Mouse (Mus musculus) liver, embryonic 16.5 days (tissue): Measurements from ENCODE around the gene Calm5. TPM values are rescaled to one million over a fixed set of nuclear protein-coding genes. Genes with fewer than 3 reads are reported as not detected.

Experiments
- ATAC-seq: fragments of 200-750 bp; cut with Nextera tagmentation; 2 replicates; pipeline ENCODE4 v1.8.0; 2017; ENCODE audit warnings: low read depth, mild to moderate bottlenecking, moderate number of reproducible peaks, moderate library complexity
- H3K27ac ChIP-seq: fragments of 300-500 bp; sonication (generic); 2 replicates; pipeline ENCODE4 v1.5.1; 2014; ENCODE audit warnings: mild to moderate bottlenecking, low read length
- H3K27me3 ChIP-seq: fragments of 300-500 bp; sonication (generic); 2 replicates; pipeline ENCODE4 v1.6.1; 2014; ENCODE audit warnings: low read depth, low read length, mixed read lengths; ENCODE audit not compliant: control insufficient read depth, insufficient read depth
- H3K36me3 ChIP-seq: fragments of 300-500 bp; sonication (generic); 2 replicates; pipeline ENCODE4 v1.6.1; 2014; ENCODE audit warnings: mild to moderate bottlenecking; ENCODE audit not compliant: control insufficient read depth, insufficient read depth
- H3K4me1 ChIP-seq: fragments of 300-500 bp; sonication (generic); 2 replicates; pipeline ENCODE4 v1.6.1; 2014; ENCODE audit warnings: low read depth, low read length, mixed read lengths; ENCODE audit not compliant: control insufficient read depth
- H3K4me2 ChIP-seq: fragments of 300-500 bp; sonication (generic); 2 replicates; pipeline ENCODE4 v1.6.1; 2014; ENCODE audit warnings: low read depth, low read length, mixed read lengths
- H3K4me3 ChIP-seq: fragments of 300-500 bp; sonication (generic); 2 replicates; pipeline ENCODE4 v1.5.1; 2014; ENCODE audit warnings: low read depth, mild to moderate bottlenecking, low read length
- H3K9ac ChIP-seq: fragments of 300-500 bp; sonication (generic); 2 replicates; pipeline ENCODE4 v1.6.1; 2014; ENCODE audit warnings: low read depth, low read length
- H3K9me3 ChIP-seq: fragments of 300-500 bp; sonication (generic); replicated peaks from 2 replicates; pipeline ENCODE4 v1.6.1; 2016; ENCODE audit warnings: low read length; ENCODE audit not compliant: control insufficient read depth
- whole genome bisulfite sequencing: fragments of 180-500 bp; shearing (Covaris S2); extraction: QIAGEN DNeasy Blood & Tissue Kit; methylation state at CpG from one replicate; pipeline ENCODE4 v1.1.7; 2014; ENCODE audit not compliant: insufficient replicate concordance; 5-methylcytosine and 5-hydroxymethylcytosine counted together
- polyA plus RNA-seq: library from polyadenylated mRNA; unstranded; fragments of >200 nt; fragmentation: Nextera tagmentation; extraction: Ambion mirVana; gene quantifications from 2 replicates; pipeline ENCODE4 v1.2.1, GENCODE M21; 2015

Gene Calm5
- polyA plus RNA-seq, 1 experiment from 2014 or later, result not detected

GRCm38 (mm10) chr13:3877185-3877584 lies 23.2 kb downstream of the Calm5 start:
- WGBS, result 59% methylated on average over 6 of the region's 6 CpGs
- peaks cover 21% of the 10 kb centered on the region; the same call in 1 of the 2 replicates for H3K36me3 ChIP-seq
- 0 out of 2 replicates have a peak, but pooled peaks have one; percentile 31 for ATAC-seq
- no peaks in the 10 kb centered on the region for H3K9me3 ChIP-seq
- peaks cover 17% of the 10 kb centered on the region for H3K4me1 ChIP-seq
- H3K27me3 ChIP-seq, result no peaks in the 10 kb centered on the region
- no peak overlapping the region for H3K4me2 ChIP-seq
- no peak overlapping the region; the same call in 1 of the 2 replicates for H3K9ac ChIP-seq
- H3K27ac ChIP-seq, result no peak overlapping the region
- no peak overlapping the region for H3K4me3 ChIP-seq

GRCm38 (mm10) chr13:3877679-3878220 lies 23.8 kb downstream of the Calm5 start:
- Histone ChIP-seq H3K9me3 (no peaks in the 10 kb centered on the region), H3K4me1 (peaks cover 11% of the 10 kb centered on the region), H3K27ac (no peak overlapping the region), H3K4me2 (no peak overlapping the region), H3K4me3 (no peak overlapping the region), H3K36me3 (peaks cover 22% of the 10 kb centered on the region; the same call in 1 of the 2 replicates), H3K9ac (no peak overlapping the region), H3K27me3 (no peaks in the 10 kb centered on the region)
- 62% methylated on average over 4 of the region's 4 CpGs for WGBS
- no peak for ATAC-seq

- no peaks in the 10 kb centered on the region for H3K9me3 ChIP-seq
- peaks cover 9% of the 10 kb centered on the region for H3K4me1 ChIP-seq
- H3K27ac ChIP-seq, result no peak overlapping the region
- no peak for ATAC-seq
- no peak overlapping the region for H3K9ac ChIP-seq
- no peaks in the 10 kb centered on the region for H3K27me3 ChIP-seq
- no peak overlapping the region for H3K4me2 ChIP-seq
- H3K4me3 ChIP-seq, result no peak overlapping the region
- H3K36me3 ChIP-seq, result peaks cover 53% of the 10 kb centered on the region
- WGBS, result 83% methylated on average over 7 of the region's 7 CpGs
These were observed 32.7 kb downstream of the Calm5 start for GRCm38 (mm10) chr13:3886663-3887062.

- 84% methylated on average over 3 of the region's 3 CpGs for WGBS
- Histone ChIP-seq H3K27me3 (no peaks in the 10 kb centered on the region), H3K4me1 (peaks cover 15% of the 10 kb centered on the region), H3K36me3 (peaks cover 46% of the 10 kb centered on the region), H3K9ac (no peak overlapping the region), H3K27ac (no peak overlapping the region), H3K4me3 (no peak overlapping the region), H3K4me2 (peak overlapping the region; percentile 8; the same call in 1 of the 2 replicates), H3K9me3 (no peaks in the 10 kb centered on the region)
- ATAC-seq, result no peak
These were observed 35.1 kb downstream of the Calm5 start for GRCm38 (mm10) chr13:3889111-3889510.

GRCm38 (mm10) chr13:3890061-3890460 lies 36.1 kb downstream of the Calm5 start:
- Histone ChIP-seq H3K27me3 (no peaks in the 10 kb centered on the region), H3K4me2 (peak overlapping the region; percentile 64), H3K9me3 (no peaks in the 10 kb centered on the region), H3K4me3 (peak overlapping the region; percentile 33), H3K9ac (0 out of 2 replicates have a peak overlapping the region, but pooled peaks have one; percentile 1), H3K36me3 (peaks cover 36% of the 10 kb centered on the region), H3K27ac (peak overlapping the region; percentile 16; the same call in 1 of the 2 replicates), H3K4me1 (peaks cover 21% of the 10 kb centered on the region)
- 62% methylated on average over 8 of the region's 8 CpGs for WGBS
- no peak for ATAC-seq

- 48% methylated on average over 8 of the region's 8 CpGs for WGBS
- ATAC-seq, result peak; percentile 47
These were observed 37.6 kb downstream of the Calm5 start for GRCm38 (mm10) chr13:3891479-3892087.

GRCm38 (mm10) chr13:3892601-3893000 lies 38.6 kb downstream of the Calm5 start:
- Histone ChIP-seq H3K27me3 (no peaks in the 10 kb centered on the region), H3K27ac (peak overlapping the region; percentile 37; the same call in 1 of the 2 replicates), H3K36me3 (peaks cover 13% of the 10 kb centered on the region), H3K4me1 (peaks cover 29% of the 10 kb centered on the region), H3K4me2 (peak overlapping the region; percentile 64), H3K9ac (peak overlapping the region; percentile 83), H3K4me3 (peak overlapping the region; percentile 84), H3K9me3 (no peaks in the 10 kb centered on the region)
- WGBS, result 5% methylated on average over 7 of the region's 7 CpGs
- ATAC-seq, result no peak

More at GRCm38 (mm10) chr13:3891479-3892087, 37.6 kb downstream of the Calm5 start:
- H3K36me3 ChIP-seq, result peaks cover 23% of the 10 kb centered on the region
- H3K9ac ChIP-seq, result peak overlapping the region; percentile 83
- H3K27me3 ChIP-seq, result no peaks in the 10 kb centered on the region
- H3K4me3 ChIP-seq, result peak overlapping the region; percentile 84
- no peaks in the 10 kb centered on the region for H3K9me3 ChIP-seq
- H3K4me1 ChIP-seq, result peaks cover 26% of the 10 kb centered on the region
- H3K27ac ChIP-seq, result peak overlapping the region; percentile 79
- peak overlapping the region; percentile 64 for H3K4me2 ChIP-seq

- peak overlapping the region; percentile 84 for H3K4me3 ChIP-seq
- H3K4me1 ChIP-seq, result peaks cover 29% of the 10 kb centered on the region
- H3K9me3 ChIP-seq, result no peaks in the 10 kb centered on the region
- H3K27ac ChIP-seq, result peak overlapping the region; percentile 79
- ATAC-seq, result peak; percentile 96
- peak overlapping the region; percentile 64 for H3K4me2 ChIP-seq
- 0% methylated on average over 35 of the region's 35 CpGs for WGBS
- peaks cover 7% of the 10 kb centered on the region for H3K36me3 ChIP-seq
- peak overlapping the region; percentile 83 for H3K9ac ChIP-seq
- H3K27me3 ChIP-seq, result no peaks in the 10 kb centered on the region
These were observed 39.3 kb downstream of the Calm5 start for GRCm38 (mm10) chr13:3893126-3893734.

- WGBS, result 85% methylated on average over 8 of the region's 8 CpGs
- H3K36me3 ChIP-seq, result peaks cover 4% of the 10 kb centered on the region; the same call in 1 of the 2 replicates
- H3K27me3 ChIP-seq, result no peaks in the 10 kb centered on the region
- H3K4me3 ChIP-seq, result no peak overlapping the region
- no peak overlapping the region for H3K4me2 ChIP-seq
- H3K27ac ChIP-seq, result no peak overlapping the region
- peaks cover 24% of the 10 kb centered on the region for H3K4me1 ChIP-seq
- no peak overlapping the region for H3K9ac ChIP-seq
- H3K9me3 ChIP-seq, result no peaks in the 10 kb centered on the region
- ATAC-seq, result no peak
These were observed 40.6 kb downstream of the Calm5 start for GRCm38 (mm10) chr13:3894549-3894948.
